Mouse (Mus musculus): ENCODE measurements around the gene Tmem115. TPM values are rescaled to one million over a fixed set of nuclear protein-coding genes. Genes with fewer than 3 reads are reported as not detected.

Tmem115 gene
- 35.1 and 38.3 TPM in 2 replicates for polyA plus RNA-seq (2012; ENCODE audit: low replicate concordance)

DNA sequence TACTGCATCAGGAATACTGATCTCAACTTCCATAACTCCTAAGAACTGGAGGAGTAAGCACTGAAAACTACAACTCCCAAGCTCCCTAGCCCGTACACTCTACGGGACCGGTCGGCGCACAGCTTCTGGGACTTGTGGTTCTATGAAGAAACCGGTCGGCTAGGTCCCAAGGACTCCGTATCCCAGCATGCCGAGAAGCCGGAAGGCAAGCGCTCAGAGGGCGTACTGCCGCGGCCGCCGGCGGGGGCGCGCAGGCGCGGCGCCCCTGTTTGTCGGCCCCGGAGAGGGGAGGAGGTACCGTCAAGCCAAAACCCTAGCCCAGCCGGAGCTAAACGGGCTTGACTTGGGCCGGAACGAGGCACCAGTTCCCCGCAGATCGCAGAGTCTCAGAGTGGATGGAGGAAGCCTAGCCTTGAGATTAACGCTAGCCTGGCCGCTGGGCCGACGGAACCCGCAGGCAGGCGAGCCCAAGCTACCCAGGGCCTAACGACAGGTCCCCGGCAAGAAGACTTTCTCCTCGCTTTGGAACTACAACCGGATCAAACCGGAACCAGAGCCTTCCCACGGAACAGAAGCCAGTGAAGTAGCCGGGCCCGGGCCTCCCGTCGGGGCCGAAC lies at the start of gene Tmem115:
Gene Tmem115 (plus strand): TSS at position 155 of the 617 bp plus-strand sequence.

DNA sequence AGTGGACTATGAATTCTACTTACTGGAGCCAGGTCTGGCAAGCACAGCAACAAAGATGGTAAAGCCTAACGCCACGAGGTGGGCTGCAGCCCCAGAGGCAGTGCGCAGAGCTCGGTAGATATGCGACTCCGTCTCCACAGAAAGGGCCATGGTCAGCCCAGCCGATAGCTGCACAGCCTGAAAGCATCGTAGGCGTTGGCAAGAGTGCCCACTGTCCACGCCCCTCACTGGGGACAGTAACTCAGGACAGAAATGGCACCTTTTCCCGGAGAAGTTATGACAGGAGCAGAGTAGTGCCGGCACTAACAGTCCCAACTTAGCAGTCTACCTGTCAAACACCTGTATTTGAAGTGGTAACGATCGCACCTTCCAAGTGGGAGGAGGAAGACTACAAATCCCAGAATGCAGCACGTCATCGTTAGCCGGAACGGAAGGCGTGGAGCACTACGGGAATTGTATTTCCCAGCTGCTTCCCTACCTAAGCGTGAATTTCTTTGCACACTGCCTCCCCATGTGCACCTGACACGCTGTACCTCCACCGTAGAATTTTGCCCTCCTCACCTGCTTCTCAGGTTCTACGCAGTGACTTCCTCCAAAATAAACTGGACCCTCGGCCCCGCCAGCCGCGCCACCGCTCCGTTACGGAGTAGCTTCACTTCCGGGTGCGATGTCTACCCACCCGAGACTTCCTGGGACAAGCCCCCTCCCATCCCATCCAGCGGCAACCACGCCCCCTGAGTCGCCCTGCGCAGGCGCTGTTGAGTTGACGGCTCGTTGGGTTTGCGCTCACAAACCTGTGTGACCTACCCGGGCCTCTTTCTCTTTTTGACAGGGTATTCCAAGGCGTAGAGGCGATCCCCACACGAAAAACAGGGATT lies 8.0 kb downstream of the Tmem115 start, which contains the start of the genes Cyb561d2 and Nprl2:
Gene Cyb561d2 (minus strand): TSS at position 720 of the 878 bp plus-strand sequence.
Gene Nprl2 (plus strand): TSS at position 753 of the 878 bp plus-strand sequence.

DNA sequence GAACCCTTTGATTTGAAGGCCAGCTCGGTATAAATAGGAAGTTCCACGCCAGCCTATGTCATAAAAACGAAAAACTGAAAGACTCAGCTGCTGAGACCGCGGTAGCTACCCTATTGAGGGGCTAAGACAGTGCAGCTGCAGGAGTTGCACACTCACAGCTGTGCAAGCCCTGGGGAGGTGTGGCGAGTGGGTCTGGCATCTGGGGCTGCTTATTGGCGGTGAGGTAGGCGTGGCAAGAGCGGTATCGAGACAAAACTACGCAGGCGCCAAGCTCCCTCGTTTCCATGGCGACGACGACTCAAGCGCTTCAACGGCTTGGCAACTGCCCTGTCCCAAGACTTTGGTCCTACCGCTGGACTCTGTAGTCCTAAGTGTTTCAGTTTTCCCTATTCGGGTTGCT lies 13.3 kb downstream of the Tmem115 start, which contains the start of gene Zmynd10:
Gene Zmynd10 (plus strand): TSS at position 273 of the 400 bp plus-strand sequence.

DNA sequence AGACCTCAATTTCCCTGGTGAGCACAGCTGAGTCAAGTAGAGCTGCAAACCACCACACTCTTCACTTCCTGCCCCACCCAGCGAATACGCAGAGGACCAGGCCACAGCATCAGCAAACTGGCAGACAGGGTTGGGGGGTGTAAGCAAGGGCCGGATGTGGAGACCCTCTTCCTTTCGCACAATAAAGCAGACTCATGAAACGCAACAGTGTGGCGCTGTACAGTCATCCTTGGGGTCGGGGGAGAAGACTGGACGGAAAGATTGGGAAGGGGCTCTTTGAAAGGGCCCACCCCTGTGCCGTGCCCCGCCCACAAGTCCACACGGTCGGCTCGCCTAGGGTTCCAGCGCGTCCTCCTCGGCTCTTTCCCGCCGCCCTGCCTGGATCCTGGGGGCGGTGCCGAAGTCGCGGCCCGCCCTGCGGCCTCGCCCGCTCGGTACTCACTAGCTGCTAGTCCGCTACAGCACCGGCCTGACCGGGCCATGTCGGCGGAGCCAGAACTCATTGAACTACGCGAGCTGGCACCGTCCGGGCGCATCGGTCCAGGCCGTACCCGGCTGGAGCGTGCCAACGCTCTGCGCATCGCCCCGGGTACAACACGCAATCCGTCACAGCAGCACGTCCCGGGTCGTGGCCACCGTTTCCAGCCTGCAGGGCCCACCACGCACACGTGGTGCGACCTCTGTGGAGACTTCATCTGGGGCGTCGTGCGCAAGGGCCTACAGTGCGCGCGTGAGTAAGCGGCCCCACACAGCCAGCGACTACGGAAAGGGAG lies 17.6 kb downstream of the Tmem115 start, which contains the start of gene Rassf1:
Gene Rassf1 (plus strand): TSS at position 439 of the 773 bp plus-strand sequence.

DNA sequence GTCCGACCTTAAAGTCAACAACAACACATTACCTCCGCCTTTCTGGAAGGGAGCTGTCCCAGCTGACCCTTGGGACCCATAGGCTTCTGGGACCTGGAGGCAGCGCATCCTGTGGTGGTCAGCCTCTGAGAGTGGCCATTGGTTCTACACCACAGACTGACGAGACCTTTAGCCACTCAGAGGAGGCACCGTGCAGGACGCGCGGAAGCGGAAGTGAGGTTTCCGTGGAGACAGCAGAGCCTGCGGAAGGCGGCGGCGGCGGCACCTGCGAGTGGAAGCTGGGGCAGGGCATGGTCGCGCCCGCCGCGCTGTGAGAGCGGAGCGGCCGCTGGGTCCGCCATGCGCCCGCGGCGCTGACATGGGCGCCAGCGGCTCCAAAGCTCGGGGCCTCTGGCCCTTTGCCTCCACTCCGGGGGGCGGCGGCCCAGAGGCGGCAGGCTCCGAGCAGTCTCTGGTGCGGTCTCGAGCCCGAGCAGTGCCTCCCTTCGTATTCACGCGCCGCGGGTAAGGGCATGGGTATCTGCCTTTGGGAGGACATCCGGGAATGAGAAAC lies 29.4 kb downstream of the Tmem115 start, which contains the start of gene Tusc2:
Gene Tusc2 (plus strand): TSS at position 227 of the 553 bp plus-strand sequence.

DNA sequence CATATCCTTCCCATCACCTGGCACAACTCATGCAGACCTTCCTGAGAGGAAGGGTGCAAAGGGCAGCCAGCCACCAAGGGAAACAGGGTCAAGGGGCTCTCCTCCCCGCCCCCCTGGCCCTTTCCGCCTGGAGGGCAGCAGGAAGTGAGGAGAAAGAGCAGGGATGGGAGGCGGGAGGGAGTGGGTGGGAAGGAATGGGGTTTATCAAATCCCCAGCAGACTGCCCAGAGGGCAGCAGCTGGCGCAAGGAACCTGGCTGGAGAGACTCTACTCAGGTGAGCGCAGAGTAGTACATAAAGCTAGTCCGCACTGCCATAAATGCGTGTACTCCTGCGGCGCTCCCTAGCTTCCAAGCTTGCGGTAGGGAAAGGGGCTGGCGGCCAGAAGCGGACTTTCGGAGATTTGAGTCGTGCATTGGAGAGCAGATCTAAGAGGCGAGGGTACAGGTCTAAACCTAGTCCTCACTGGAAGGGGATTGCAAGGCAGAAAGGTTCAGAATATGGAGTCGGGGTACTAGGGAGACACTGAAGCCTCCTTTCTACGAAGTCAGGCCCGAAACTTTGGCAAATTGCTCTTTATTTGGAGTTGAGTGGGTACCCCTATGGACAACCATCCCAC lies 34.1 kb downstream of the Tmem115 start, which contains the start of gene Hyal2:
Gene Hyal2 (plus strand): TSS at position 244 of the 618 bp plus-strand sequence.

DNA sequence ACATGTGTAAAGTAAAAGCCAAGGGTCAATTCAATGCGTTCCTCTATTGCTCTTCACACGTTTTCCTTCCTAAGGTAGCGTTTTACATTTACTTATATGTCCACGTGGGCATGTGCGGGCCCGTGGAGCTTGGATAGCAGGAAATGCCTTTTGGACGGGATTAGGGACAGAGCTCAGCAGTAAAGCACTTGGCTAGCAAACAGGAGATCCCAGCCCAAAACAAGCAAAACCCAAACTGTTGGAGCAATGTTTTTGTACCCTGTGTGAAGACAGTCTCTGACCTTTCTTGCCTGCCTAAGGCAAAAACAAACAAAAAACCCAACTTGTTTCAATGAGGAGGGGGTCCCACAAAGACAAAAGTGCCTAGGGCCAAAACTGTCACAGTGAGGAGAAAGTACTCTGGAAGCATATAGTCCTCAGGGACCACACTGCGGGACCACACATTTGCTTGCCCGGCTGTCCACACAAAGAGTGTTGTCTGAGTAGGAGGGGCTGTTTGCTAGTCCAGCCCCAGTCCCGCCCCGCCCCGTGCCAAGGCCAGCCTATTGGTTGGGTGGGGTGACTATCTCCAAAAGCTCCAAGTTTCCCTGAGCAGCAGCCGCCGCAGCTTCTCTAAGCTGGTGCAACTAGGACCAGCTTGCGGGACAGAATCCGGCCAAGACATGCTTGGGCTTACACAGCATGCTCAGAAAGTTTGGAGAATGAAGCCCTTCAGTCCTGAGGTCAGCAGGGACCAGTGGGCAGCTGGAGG lies 42.8 kb downstream of the Tmem115 start, which contains the start of gene Hyal1:
Gene Hyal1 (plus strand): TSS at position 571 of the 751 bp plus-strand sequence.

DNA sequence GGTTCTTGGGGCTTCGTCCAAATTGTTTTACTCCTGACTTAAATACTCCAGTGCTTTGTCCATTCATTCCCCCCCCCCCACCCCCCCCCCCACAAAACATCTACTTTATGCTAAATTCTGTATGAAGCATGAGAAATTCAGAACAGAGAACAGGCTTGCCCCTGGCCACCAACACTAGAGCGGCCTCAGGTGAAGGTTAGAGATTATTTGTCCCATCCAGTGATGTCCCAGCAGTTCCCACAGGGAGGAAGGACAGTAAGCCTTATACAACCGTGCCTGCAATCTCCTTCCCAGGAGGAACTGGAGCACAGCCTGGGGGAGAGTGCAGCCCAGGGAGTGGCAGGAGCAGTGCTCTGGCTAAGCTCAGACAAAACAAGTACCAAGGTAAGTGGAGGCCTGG lies 44.8 kb downstream of the Tmem115 start, which contains the start of gene Naa80:
Gene Naa80 (plus strand): TSS at position 301 of the 400 bp plus-strand sequence.

DNA sequence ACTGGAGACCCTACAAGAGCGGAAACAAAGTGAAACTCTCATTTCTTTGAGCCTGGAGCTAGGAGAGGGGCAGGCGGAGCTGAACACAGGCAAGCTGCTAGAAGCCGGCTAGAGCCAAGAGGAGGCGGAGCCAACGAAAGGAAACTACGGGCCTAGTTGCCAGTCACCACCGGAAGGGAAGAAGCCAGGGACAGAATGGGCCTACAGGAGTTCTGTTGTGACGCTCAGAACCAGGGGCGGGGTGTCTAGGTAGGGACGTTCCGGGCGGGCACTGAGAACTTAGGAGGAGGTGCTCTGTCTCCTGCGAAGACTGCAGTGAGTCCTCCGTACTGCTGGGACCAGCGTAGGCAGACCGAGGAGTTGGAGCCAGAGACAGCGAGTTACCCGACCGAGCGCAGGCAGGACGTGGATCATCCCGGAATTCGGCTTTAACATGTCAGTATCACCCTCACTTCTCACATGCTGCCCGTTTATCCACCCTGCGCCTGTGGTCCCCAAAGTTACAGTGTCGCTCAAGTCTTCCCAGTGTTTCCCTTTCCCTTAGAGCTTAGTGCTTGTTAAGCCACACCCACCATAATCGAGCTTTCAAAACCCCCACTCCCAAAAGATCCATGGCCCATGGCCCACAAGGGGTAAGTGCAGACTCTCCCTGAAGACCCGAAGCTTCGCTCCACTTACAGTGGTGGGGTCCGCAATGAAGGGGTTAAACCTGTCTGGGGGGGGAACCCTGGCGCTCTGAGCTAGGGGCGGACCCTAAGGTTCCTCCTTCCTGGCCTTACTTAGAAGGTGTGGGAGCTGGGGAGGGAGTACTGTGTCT lies 47.0 kb downstream of the Tmem115 start, which contains the start of gene Hyal3:
Gene Hyal3 (plus strand): TSS at position 318 of the 817 bp plus-strand sequence.

DNA sequence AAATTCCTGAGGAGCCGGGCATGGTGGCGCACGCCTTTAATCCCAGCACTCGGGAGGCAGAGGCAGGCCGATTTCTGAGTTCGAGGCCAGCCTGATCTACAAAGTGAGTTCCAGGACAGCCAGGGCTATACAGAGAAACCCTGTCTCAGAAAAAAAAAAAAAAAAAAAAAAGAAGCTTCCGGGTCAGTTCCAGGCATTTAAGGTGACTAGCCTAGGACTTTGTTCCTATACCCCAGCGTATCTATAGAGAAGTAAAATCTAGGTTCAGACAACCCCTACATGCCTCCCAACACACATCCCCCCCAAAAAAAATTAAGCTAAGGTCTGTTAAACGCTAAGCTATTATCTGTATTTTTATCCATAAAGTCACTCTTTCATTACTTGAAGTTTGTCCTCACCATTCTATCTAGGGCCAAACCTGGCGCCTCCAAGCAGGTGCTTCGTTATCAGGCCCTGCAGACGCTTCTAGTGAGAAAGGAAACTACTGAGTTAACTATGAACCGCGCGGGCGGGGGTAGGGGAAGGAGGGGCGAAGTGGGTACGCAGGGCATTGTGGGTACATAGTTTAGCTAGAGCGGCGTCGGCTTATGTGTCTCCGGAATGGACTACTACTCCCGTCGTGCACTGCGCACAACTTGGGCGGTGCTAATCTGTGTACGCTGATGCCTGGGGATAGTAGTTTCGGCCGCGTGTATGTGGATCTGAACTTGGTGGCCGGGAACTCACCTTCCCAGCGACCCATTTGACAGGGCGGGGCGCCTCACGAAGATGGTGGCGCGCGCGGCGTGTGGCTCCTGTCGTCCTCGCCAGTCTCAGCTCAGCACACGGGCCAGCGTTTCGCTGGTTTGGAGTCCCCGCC lies 53.5 kb downstream of the Tmem115 start, which contains the start of gene Ifrd2:
Gene Ifrd2 (plus strand): TSS at position 669 of the 859 bp plus-strand sequence.

Other genes with a start within 250 kb of the Tmem115 start
- gene Mapkapk3, start 244.1 kb upstream of the Tmem115 start, polyA plus RNA-seq (2012; ENCODE audit: low replicate concordance) = 8.1 and 13.3 TPM in 2 replicates
- gene Cish, start 237.9 kb upstream of the Tmem115 start, polyA plus RNA-seq (2012; ENCODE audit: low replicate concordance) = 40.6 and 47.8 TPM in 2 replicates
- 4.1 and 4.5 TPM in 2 replicates for gene Hemk1, start 195.6 kb upstream of the Tmem115 start, polyA plus RNA-seq (2012; ENCODE audit: low replicate concordance)
- 0.07 TPM in 1 of 2 replicates, not detected in the other for gene 6430571L13Rik, start 193.3 kb upstream of the Tmem115 start, polyA plus RNA-seq (2012; ENCODE audit: low replicate concordance)
- gene Cacna2d2, start 134.3 kb upstream of the Tmem115 start, polyA plus RNA-seq (2012; ENCODE audit: low replicate concordance) = 0.28 and 4.1 TPM in 2 replicates
- gene Cyb561d2, start 8.2 kb downstream of the Tmem115 start, polyA plus RNA-seq (2012; ENCODE audit: low replicate concordance) = 13.2 and 19.1 TPM in 2 replicates
- gene Nprl2, start 8.3 kb downstream of the Tmem115 start, polyA plus RNA-seq (2012; ENCODE audit: low replicate concordance) = 0.42 and 1.4 TPM in 2 replicates
- gene Zmynd10, start 13.4 kb downstream of the Tmem115 start, polyA plus RNA-seq (2012; ENCODE audit: low replicate concordance) = 2.2 TPM in 1 of 2 replicates, not detected in the other
- gene Rassf1, start 17.6 kb downstream of the Tmem115 start, polyA plus RNA-seq (2012; ENCODE audit: low replicate concordance) = 12.4 and 15.7 TPM in 2 replicates
- 39.9 and 55.8 TPM in 2 replicates for gene Tusc2, start 29.3 kb downstream of the Tmem115 start, polyA plus RNA-seq (2012; ENCODE audit: low replicate concordance)
- 67.5 and 96.1 TPM in 2 replicates for gene Hyal2, start 34.0 kb downstream of the Tmem115 start, polyA plus RNA-seq (2012; ENCODE audit: low replicate concordance)
- 3.4 and 3.5 TPM in 2 replicates for gene Hyal1, start 43.0 kb downstream of the Tmem115 start, polyA plus RNA-seq (2012; ENCODE audit: low replicate concordance)
- 94.0 and 121 TPM in 2 replicates for gene Naa80, start 44.9 kb downstream of the Tmem115 start, polyA plus RNA-seq (2012; ENCODE audit: low replicate concordance)
- 1.1 TPM in 1 of 2 replicates, not detected in the other for gene Hyal3, start 46.9 kb downstream of the Tmem115 start, polyA plus RNA-seq (2012; ENCODE audit: low replicate concordance)
- gene Ifrd2, start 53.7 kb downstream of the Tmem115 start, polyA plus RNA-seq (2012; ENCODE audit: low replicate concordance) = 258 and 340 TPM in 2 replicates
- not detected in 2 replicates for gene Sema3b, start 75.3 kb downstream of the Tmem115 start, polyA plus RNA-seq (2012; ENCODE audit: low replicate concordance)
- 672 and 886 TPM in 2 replicates for gene Gnai2, start 101.4 kb downstream of the Tmem115 start, polyA plus RNA-seq (2012; ENCODE audit: low replicate concordance)
- not detected in 2 replicates for gene Slc38a3, start 135.6 kb downstream of the Tmem115 start, polyA plus RNA-seq (2012; ENCODE audit: low replicate concordance)
- gene Gnat1, start 145.8 kb downstream of the Tmem115 start, polyA plus RNA-seq (2012; ENCODE audit: low replicate concordance) = not detected in 2 replicates
- gene Sema3f, start 176.5 kb downstream of the Tmem115 start, polyA plus RNA-seq (2012; ENCODE audit: low replicate concordance) = 7.2 and 12.4 TPM in 2 replicates
- gene Rbm5, start 237.1 kb downstream of the Tmem115 start, polyA plus RNA-seq (2012; ENCODE audit: low replicate concordance) = 23.3 and 38.8 TPM in 2 replicates

Data from leukemia stem cell, adult 10-12 weeks (primary cell).